Mouse (Mus musculus): ENCODE results near the gene Ralgapa1.

DNA sequence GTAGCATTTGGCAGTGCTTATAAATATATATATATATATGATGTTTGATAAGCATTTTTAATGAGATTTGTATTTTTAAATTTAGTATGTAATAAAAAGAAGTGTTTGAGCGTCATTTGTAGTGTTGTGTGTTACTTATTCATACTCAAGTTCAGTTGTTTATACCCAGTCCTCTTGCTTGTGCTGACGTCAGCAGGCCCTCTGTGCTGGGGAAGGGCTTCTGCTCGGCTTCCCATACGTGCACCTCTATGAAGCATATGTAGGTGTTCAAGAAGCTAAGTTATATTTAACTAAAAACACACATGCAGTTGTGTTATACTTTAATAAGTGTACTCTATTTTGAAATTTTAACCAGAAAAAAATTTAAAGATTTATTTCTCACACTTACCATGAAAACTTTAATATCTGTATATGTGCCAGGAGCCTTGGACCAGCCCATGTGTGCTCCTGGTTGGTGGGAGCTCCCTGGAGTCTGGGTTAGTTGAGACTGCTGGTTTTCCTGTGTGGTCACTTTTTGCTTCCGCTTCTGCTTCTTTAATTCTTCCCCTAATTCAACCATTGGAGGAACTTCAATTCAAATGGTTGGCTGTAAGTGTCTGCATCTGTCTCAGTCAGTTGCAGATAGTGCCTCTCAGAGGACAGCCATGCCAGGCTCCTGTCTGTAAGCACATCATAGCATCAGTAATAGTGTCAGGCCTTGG is 48.8 kb upstream of the Ralgapa1 start:
- TF ChIP-seq POLR2A (IDR thresholded peaks at IDR 0.05; ENCODE audit: low read depth, low read length) = no peak
- TF ChIP-seq CTCF (IDR thresholded peaks at IDR 0.05; ENCODE audit: extremely low read depth, insufficient read depth, insufficient read length, insufficient replicate concordance) = no peak

Measured in spleen, adult 2 months (tissue).